Mouse (Mus musculus) heart, embryonic 16.5 days (tissue): ENCODE results near the gene Ier5l. TPM values are rescaled to one million over a fixed set of nuclear protein-coding genes. Genes with fewer than 3 reads are reported as not detected.

ENCODE experiments used
- ATAC-seq: fragments of 200-750 bp; cut with Nextera tagmentation; replicated peaks from 2 replicates; pipeline ENCODE4 v1.8.0; 2017; ENCODE audit warnings: moderate number of reproducible peaks; ENCODE audit not compliant: insufficient read depth, low FRiP score; ENCODE audit errors: extremely low read depth
- H3K27ac ChIP-seq: fragments of 300-500 bp; sonication (generic); 2 replicates; pipeline ENCODE4 v1.5.1; 2014; ENCODE audit warnings: mild to moderate bottlenecking, low read length, control low read depth, moderate library complexity
- H3K27me3 ChIP-seq: fragments of 300-500 bp; sonication (generic); 2 replicates; pipeline ENCODE4 v1.6.1; 2014; ENCODE audit warnings: low read length, mixed read lengths; ENCODE audit not compliant: control insufficient read depth, insufficient read depth
- H3K36me3 ChIP-seq: fragments of 300-500 bp; sonication (generic); 2 replicates; pipeline ENCODE4 v1.6.1; 2014; ENCODE audit not compliant: control insufficient read depth, insufficient read depth
- H3K4me1 ChIP-seq: fragments of 300-500 bp; sonication (generic); 2 replicates; pipeline ENCODE4 v1.6.1; 2014; ENCODE audit warnings: low read length, mixed read lengths; ENCODE audit not compliant: control insufficient read depth, insufficient read depth
- H3K4me2 ChIP-seq: fragments of 300-500 bp; sonication (generic); 2 replicates; pipeline ENCODE4 v1.6.1; 2014; ENCODE audit warnings: low read depth, mild to moderate bottlenecking, control low read depth, low read length
- H3K4me3 ChIP-seq: fragments of 300-500 bp; sonication (generic); 2 replicates; pipeline ENCODE4 v1.5.1; 2014; ENCODE audit warnings: mild to moderate bottlenecking, control low read depth, low read length
- H3K9ac ChIP-seq: fragments of 300-500 bp; sonication (generic); 2 replicates; pipeline ENCODE4 v1.6.1; 2014; ENCODE audit warnings: low read length, control low read depth
- H3K9me3 ChIP-seq: fragments of 300-500 bp; sonication (generic); replicated peaks from 2 replicates; pipeline ENCODE4 v1.6.1; 2016; ENCODE audit warnings: low read length; ENCODE audit not compliant: control insufficient read depth
- WGBS: fragments of 180-500 bp; shearing (Covaris S2); extraction: QIAGEN DNeasy Blood & Tissue Kit; methylation state at CpG from one replicate; pipeline ENCODE4 v1.1.7; 2014; 5-methylcytosine and 5-hydroxymethylcytosine counted together
- polyA plus RNA-seq: library from polyadenylated mRNA; unstranded; fragments of >200 nt; fragmentation: Nextera tagmentation; extraction: Ambion mirVana; gene quantifications from 2 replicates; pipeline ENCODE4 v1.2.1, GENCODE M21; 2015

Gene Ier5l
- polyA plus RNA-seq, 1 experiment from 2014 or later, result 0.72 TPM

- Histone ChIP-seq H3K9ac (peak overlapping the region; percentile 93), H3K4me3 (peak overlapping the region; percentile 68), H3K36me3 (no peaks in the 10 kb centered on the region), H3K4me1 (peaks cover 13% of the 10 kb centered on the region), H3K27ac (peak overlapping the region; percentile 90), H3K27me3 (peaks cover 2% of the 10 kb centered on the region; the same call in 1 of the 2 replicates), H3K4me2 (peak overlapping the region; percentile 99), H3K9me3 (no peaks in the 10 kb centered on the region)
- WGBS, result under 1% methylated on average over 60 of the region's 60 CpGs
- ATAC-seq, result no peak
Observed at GRCm38 (mm10) chr2:30472731-30473351, 1.2 kb downstream of the Ier5l start.

GRCm38 (mm10) chr2:30471795-30472720 is 2.0 kb downstream of the Ier5l start:
- WGBS, result under 1% methylated on average over 46 of the region's 51 CpGs
- Histone ChIP-seq H3K4me3 (peak overlapping the region; percentile 68), H3K4me2 (peak overlapping the region; percentile 99), H3K9ac (peak overlapping the region; percentile 93), H3K27ac (peak overlapping the region; percentile 90), H3K36me3 (no peaks in the 10 kb centered on the region), H3K27me3 (peaks cover 2% of the 10 kb centered on the region; the same call in 1 of the 2 replicates), H3K4me1 (peaks cover 16% of the 10 kb centered on the region), H3K9me3 (no peaks in the 10 kb centered on the region)
- peak; percentile 50 for ATAC-seq

GRCm38 (mm10) chr2:30471051-30471450 is 3.0 kb downstream of the Ier5l start:
- Histone ChIP-seq H3K9ac (peak overlapping the region; percentile 93), H3K36me3 (no peaks in the 10 kb centered on the region), H3K4me1 (peaks cover 21% of the 10 kb centered on the region), H3K27ac (peak overlapping the region; percentile 90), H3K9me3 (no peaks in the 10 kb centered on the region), H3K4me2 (peak overlapping the region; percentile 99), H3K27me3 (peaks cover 2% of the 10 kb centered on the region; the same call in 1 of the 2 replicates), H3K4me3 (peak overlapping the region; percentile 68)
- ATAC-seq, result no peak
- WGBS, result 25% methylated on average over 8 of the region's 8 CpGs

GRCm38 (mm10) chr2:30470143-30470946 is 3.7 kb downstream of the Ier5l start:
- H3K27ac ChIP-seq, result peak overlapping the region; percentile 90
- under 1% methylated on average over 46 of the region's 46 CpGs for WGBS
- H3K9ac ChIP-seq, result peak overlapping the region; percentile 80
- no peaks in the 10 kb centered on the region for H3K9me3 ChIP-seq
- no peaks in the 10 kb centered on the region for H3K27me3 ChIP-seq
- H3K36me3 ChIP-seq, result no peaks in the 10 kb centered on the region
- peaks cover 21% of the 10 kb centered on the region for H3K4me1 ChIP-seq
- ATAC-seq, result peak; percentile 38
- peak overlapping the region; percentile 62 for H3K4me3 ChIP-seq
- peak overlapping the region; percentile 99 for H3K4me2 ChIP-seq

GRCm38 (mm10) chr2:30469796-30470142 is 4.2 kb downstream of the Ier5l start:
- Histone ChIP-seq H3K9me3 (no peaks in the 10 kb centered on the region), H3K27ac (peak overlapping the region; percentile 90), H3K4me1 (peaks cover 22% of the 10 kb centered on the region), H3K9ac (peak overlapping the region; percentile 80), H3K4me2 (peak overlapping the region; percentile 99), H3K27me3 (no peaks in the 10 kb centered on the region), H3K36me3 (no peaks in the 10 kb centered on the region), H3K4me3 (peak overlapping the region; percentile 62)
- 0% methylated on average over 19 of the region's 19 CpGs for WGBS
- ATAC-seq, result peak; percentile 4; the same call in 1 of the 2 replicates

- ATAC-seq, result no peak
- WGBS, result 62% methylated on average over 6 of the region's 6 CpGs
- H3K27ac ChIP-seq, result no peak overlapping the region
- H3K4me3 ChIP-seq, result no peak overlapping the region
- H3K4me2 ChIP-seq, result peak overlapping the region; percentile 99; the same call in 1 of the 2 replicates
- peak overlapping the region; percentile 29; the same call in 1 of the 2 replicates for H3K9ac ChIP-seq
- H3K9me3 ChIP-seq, result no peaks in the 10 kb centered on the region
- H3K27me3 ChIP-seq, result no peaks in the 10 kb centered on the region
- H3K36me3 ChIP-seq, result no peaks in the 10 kb centered on the region
- peaks cover 23% of the 10 kb centered on the region for H3K4me1 ChIP-seq
Observed at GRCm38 (mm10) chr2:30469009-30469408, 5.0 kb downstream of the Ier5l start.

- Histone ChIP-seq H3K9ac (no peak overlapping the region), H3K4me1 (peaks cover 33% of the 10 kb centered on the region), H3K36me3 (no peaks in the 10 kb centered on the region), H3K4me2 (no peak overlapping the region), H3K4me3 (no peak overlapping the region), H3K27ac (no peak overlapping the region), H3K27me3 (no peaks in the 10 kb centered on the region), H3K9me3 (no peaks in the 10 kb centered on the region)
- WGBS, result 59% methylated on average over 4 of the region's 4 CpGs
- ATAC-seq, result no peak
Observed at GRCm38 (mm10) chr2:30466787-30467186, 7.2 kb downstream of the Ier5l start.

GRCm38 (mm10) chr2:30464411-30464810 is 9.6 kb downstream of the Ier5l start:
- H3K27ac ChIP-seq, result peak overlapping the region; percentile 90
- 31% methylated on average over 5 of the region's 5 CpGs for WGBS

More at GRCm38 (mm10) chr2:30464411-30464810, 9.6 kb downstream of the Ier5l start:
- Histone ChIP-seq H3K4me3 (peak overlapping the region; percentile 55), H3K4me2 (peak overlapping the region; percentile 77), H3K4me1 (peaks cover 25% of the 10 kb centered on the region), H3K36me3 (no peaks in the 10 kb centered on the region), H3K9ac (peak overlapping the region; percentile 71), H3K27me3 (no peaks in the 10 kb centered on the region), H3K9me3 (no peaks in the 10 kb centered on the region)
- no peak for ATAC-seq
